Mouse (Mus musculus) midbrain, embryonic 13.5 days (tissue): ENCODE data around the gene Defb19. TPM values are rescaled to one million over a fixed set of nuclear protein-coding genes. Genes with fewer than 3 reads are reported as not detected.
A peak's percentile ranks its signal among the peaks of the same experiment; 100 is the strongest.

Experiments
- ATAC-seq: fragments of 200-750 bp; cut with Nextera tagmentation; 2 replicates; pipeline ENCODE4 v1.8.0; 2017; ENCODE audit warnings: mild to moderate bottlenecking, moderate TSS enrichment, moderate library complexity
- H3K27ac ChIP-seq: fragments of 300-500 bp; sonication (generic); 2 replicates; pipeline ENCODE4 v1.5.1; 2015; ENCODE audit warnings: inconsistent platforms, mild to moderate bottlenecking, moderate library complexity
- H3K27me3 ChIP-seq: fragments of 300-500 bp; sonication (generic); 2 replicates; pipeline ENCODE4 v1.6.1; 2015; ENCODE audit warnings: mild to moderate bottlenecking, inconsistent platforms
- H3K36me3 ChIP-seq: fragments of 300-500 bp; sonication (generic); 2 replicates; pipeline ENCODE4 v1.6.1; 2015; ENCODE audit warnings: mild to moderate bottlenecking, inconsistent platforms
- H3K4me1 ChIP-seq: fragments of 300-500 bp; sonication (generic); replicated peaks from 2 replicates; pipeline ENCODE4 v1.6.1; 2015; ENCODE audit warnings: inconsistent platforms
- H3K4me2 ChIP-seq: fragments of 300-500 bp; sonication (generic); replicated peaks from 2 replicates; pipeline ENCODE4 v1.6.1; 2015; ENCODE audit warnings: moderate library complexity, mild to moderate bottlenecking, inconsistent platforms
- H3K4me3 ChIP-seq: fragments of 300-500 bp; sonication (generic); replicated peaks from 2 replicates; pipeline ENCODE4 v1.5.1; 2015; ENCODE audit warnings: mild to moderate bottlenecking, inconsistent platforms
- H3K9ac ChIP-seq: fragments of 300-500 bp; sonication (generic); replicated peaks from 2 replicates; pipeline ENCODE4 v1.6.1; 2015; ENCODE audit warnings: mild to moderate bottlenecking, inconsistent platforms
- H3K9me3 ChIP-seq: fragments of 300-500 bp; sonication (generic); 2 replicates; pipeline ENCODE4 v1.6.1; 2016; ENCODE audit warnings: mild to moderate bottlenecking, inconsistent platforms
- WGBS: fragments of 180-500 bp; shearing (Covaris S2); methylation state at CpG from one replicate; pipeline ENCODE4 v1.1.7; 2015; 5-methylcytosine and 5-hydroxymethylcytosine counted together
- polyA plus RNA-seq: library from polyadenylated mRNA; unstranded; fragments of >200 nt; fragmentation: Nextera tagmentation; extraction: Ambion mirVana; gene quantifications from 2 replicates; pipeline ENCODE4 v1.2.1, GENCODE M21; 2015

Defb19 gene
- polyA plus RNA-seq, 1 experiment from 2014 or later = not detected

DNA sequence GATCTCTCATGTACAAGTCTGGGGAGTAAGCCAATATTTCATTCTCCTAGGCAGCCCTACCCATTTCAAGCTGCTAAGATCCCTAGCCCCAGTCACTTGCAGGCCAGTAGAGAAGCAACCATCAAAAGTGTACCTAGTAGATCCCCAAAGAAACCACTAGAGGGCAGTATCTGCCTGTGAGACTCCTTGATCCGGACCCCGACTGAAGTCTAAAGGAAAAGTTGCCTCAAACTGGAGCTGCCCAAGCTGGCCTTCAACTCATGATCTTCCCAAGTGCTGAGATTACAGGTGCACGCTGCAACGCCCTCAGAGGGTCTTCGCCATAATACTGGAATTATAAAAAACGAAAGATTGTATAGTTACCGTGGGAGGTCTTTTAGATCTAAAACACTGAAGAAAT, 35.5 kb upstream of the Defb19 start:
- WGBS = 11% methylated on average over 7 of the region's 7 CpGs
- no peaks in the 10 kb centered on the region for H3K4me1 ChIP-seq

DNA sequence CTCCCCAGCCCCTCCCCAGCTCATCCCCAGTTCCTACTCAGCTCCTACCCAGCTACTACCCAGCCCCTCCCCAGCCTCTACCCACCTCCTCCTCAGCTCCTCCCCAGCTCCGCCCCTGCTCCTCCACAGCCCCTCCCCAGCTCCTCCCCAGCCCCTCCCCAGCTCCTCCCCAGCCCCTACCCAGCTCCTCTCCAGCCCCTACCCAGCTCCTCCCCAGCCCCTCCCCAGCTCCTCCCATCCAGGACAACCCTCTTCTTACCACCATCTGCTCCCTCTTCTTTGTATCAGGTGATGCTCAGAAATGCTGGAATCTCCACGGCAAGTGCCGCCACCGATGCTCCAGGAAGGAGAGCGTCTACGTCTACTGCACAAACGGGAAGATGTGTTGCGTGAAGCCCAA, 32.1 kb upstream of the Defb19 start:
- Histone ChIP-seq H3K36me3 (no peaks in the 10 kb centered on the region), H3K9me3 (no peaks in the 10 kb centered on the region), H3K27me3 (no peaks in the 10 kb centered on the region; the same call in 1 of the 2 replicates), H3K4me1 (no peaks in the 10 kb centered on the region), H3K4me3 (no peak overlapping the region), H3K27ac (no peak overlapping the region), H3K9ac (no peak overlapping the region), H3K4me2 (no peak overlapping the region)
- ATAC-seq = no peak
- 36% methylated on average over 7 of the region's 8 CpGs for WGBS

More for the DNA sequence above, 35.5 kb upstream of the Defb19 start:
- Histone ChIP-seq H3K9me3 (no peaks in the 10 kb centered on the region), H3K9ac (no peak overlapping the region), H3K4me2 (no peak overlapping the region), H3K27ac (no peak overlapping the region), H3K27me3 (no peaks in the 10 kb centered on the region; the same call in 1 of the 2 replicates), H3K36me3 (no peaks in the 10 kb centered on the region), H3K4me3 (no peak overlapping the region)
- peak; percentile 70; the same call in 1 of the 2 replicates for ATAC-seq

DNA sequence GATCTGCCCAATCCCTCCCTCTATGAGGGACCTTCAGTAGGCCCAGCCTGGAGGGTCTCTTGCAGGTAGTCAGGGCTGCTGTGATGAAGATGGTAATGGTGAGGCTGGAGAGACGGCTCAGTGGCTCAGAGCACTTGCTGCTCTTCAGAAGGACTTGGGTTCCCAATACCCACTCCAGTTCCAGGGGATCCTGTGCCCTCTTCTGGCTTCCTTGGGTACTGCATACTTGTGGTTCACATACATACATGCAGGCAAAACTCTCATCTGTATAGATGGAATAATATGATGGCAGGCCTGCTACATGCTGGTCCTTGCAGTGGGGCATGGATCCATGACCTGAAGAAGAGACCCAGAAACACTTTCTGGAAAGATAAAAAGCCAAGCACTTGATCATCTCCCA, 28.6 kb upstream of the Defb19 start:
- whole genome bisulfite sequencing = 82% methylated on average over 1 of the region's 1 CpGs
- Histone ChIP-seq H3K4me3 (no peak overlapping the region), H3K27ac (no peak overlapping the region), H3K4me1 (no peaks in the 10 kb centered on the region), H3K36me3 (no peaks in the 10 kb centered on the region), H3K4me2 (no peak overlapping the region), H3K27me3 (no peaks in the 10 kb centered on the region; the same call in 1 of the 2 replicates), H3K9me3 (no peaks in the 10 kb centered on the region), H3K9ac (no peak overlapping the region)
- no peak for ATAC-seq

DNA sequence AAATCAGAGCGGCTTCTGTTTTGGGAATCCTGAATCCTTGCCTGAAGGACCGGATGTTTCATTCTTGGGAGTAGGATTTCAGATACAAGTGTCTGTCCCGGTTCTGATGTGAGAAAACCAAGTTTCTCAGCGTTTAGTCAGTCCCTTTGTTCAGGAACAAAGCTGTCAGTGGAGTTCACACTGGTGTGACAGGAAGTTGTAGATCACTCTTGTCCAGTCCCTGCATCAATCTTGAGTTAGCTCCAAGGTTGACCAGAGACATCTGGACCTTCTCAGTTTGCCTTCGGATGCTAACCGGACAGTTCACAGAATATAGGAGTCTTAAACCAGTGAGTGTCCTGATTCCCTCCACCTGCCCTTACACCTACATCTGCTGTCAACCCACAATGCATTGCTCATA, 27.6 kb upstream of the Defb19 start:
- WGBS = 77% methylated on average over 6 of the region's 6 CpGs
- H3K4me1 ChIP-seq = no peaks in the 10 kb centered on the region

DNA sequence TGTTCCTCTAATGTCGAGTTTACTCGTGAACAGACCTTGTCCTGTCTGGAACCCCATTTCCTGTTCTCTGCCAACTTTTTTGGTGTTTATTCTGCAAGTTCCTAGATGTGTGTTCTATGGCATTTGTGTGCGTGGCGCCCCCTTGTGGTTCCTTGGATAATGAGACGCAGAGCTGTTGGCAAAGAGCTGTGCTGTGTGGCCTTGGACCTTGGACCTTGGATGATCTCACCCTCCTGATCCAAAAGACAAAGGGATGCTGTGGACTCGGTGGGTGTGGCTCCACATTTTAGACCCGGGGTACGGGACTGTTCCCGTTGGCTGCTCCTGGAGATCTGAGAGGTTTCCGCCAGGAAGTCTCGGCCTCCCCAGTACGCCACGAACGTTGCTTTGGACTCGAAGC, 23.9 kb upstream of the Defb19 start, which contains the start of gene Defb36:
Gene Defb36, plus strand, starts transcription at position 271 of the 400 bp plus-strand sequence.
- Histone ChIP-seq H3K4me2 (no peak within 1 kb of the TSS), H3K27me3 (no peaks in the 10 kb centered on the region)
- WGBS = 86% methylated on average over 15 of the region's 15 CpGs

More for the DNA sequence above, 27.6 kb upstream of the Defb19 start:
- Histone ChIP-seq H3K27me3 (no peaks in the 10 kb centered on the region; the same call in 1 of the 2 replicates), H3K36me3 (no peaks in the 10 kb centered on the region), H3K4me2 (no peak overlapping the region), H3K9me3 (no peaks in the 10 kb centered on the region), H3K27ac (no peak overlapping the region), H3K9ac (no peak overlapping the region), H3K4me3 (no peak overlapping the region)
- no peak for ATAC-seq

DNA sequence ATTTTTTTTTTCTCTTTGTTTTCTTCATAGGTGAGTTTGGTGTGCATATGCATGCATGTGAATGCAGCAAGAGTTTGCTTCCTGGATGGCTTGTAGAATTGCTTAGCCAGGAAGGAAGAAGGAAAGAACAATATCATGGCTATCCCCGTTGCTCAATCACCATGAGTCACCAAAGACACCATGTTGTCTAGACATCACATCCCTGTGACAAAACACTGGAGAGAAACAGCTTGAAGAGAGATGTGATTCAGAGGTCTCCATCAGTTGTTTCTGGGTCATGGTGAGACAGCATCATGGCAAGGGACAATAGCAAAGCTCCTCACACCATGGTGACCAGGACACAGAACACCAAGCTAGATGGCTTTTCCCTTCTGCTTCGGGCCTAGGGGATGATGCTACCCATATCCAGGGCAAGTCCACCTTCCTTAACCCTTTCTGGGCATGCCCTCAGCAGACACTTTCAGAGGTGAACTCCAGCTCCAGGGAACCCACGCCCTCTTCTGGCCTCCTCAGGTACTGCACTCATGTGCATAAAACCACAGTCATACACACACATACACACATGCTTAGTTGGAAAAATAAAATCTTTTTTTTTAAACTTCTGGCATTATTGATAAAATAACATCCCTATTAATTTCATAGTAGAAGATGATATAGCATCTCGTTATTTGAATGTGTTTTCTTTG, 21.3 kb upstream of the Defb19 start:
- Histone ChIP-seq H3K9ac (no peak overlapping the region), H3K4me3 (no peak overlapping the region), H3K4me2 (no peak overlapping the region), H3K9me3 (no peaks in the 10 kb centered on the region), H3K27ac (no peak overlapping the region), H3K36me3 (no peaks in the 10 kb centered on the region), H3K27me3 (no peaks in the 10 kb centered on the region), H3K4me1 (no peaks in the 10 kb centered on the region)
- WGBS = 73% methylated on average over 4 of the region's 4 CpGs
- no peak for ATAC-seq

More for the DNA sequence above, 23.9 kb upstream of the Defb19 start, which contains the start of gene Defb36:
- no peak within 1 kb of the TSS for H3K4me3 ChIP-seq
- no peaks in the 10 kb centered on the region for H3K9me3 ChIP-seq
- no peak within 1 kb of the TSS for H3K27ac ChIP-seq
- H3K4me1 ChIP-seq = no peaks in the 10 kb centered on the region
- no peak within 1 kb of the TSS for H3K9ac ChIP-seq
- no peak for ATAC-seq
- no peaks in the 10 kb centered on the region for H3K36me3 ChIP-seq

DNA sequence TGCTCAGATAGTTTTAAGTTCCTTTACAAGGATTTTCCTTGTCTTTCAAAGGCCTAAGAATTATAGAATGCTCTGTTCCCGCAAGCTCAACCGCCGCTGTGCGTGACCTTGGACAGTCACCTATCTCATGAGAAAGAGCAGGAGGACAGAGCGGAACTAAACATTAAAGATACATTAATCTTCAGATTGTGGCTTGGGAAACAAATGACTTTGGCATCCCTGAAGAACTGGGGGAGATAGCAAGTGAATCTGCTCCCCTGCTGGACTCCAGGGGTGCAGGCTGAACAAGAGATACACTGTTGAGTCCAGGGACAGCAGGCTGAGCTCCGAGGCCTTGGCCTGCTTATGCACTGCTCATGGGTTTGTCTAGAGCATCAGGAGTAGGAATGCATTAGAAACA, 20.0 kb upstream of the Defb19 start:
- no peak for ATAC-seq
- Histone ChIP-seq H3K36me3 (no peaks in the 10 kb centered on the region), H3K4me1 (no peaks in the 10 kb centered on the region), H3K27ac (no peak overlapping the region), H3K9ac (no peak overlapping the region), H3K4me2 (no peak overlapping the region), H3K27me3 (no peaks in the 10 kb centered on the region), H3K4me3 (no peak overlapping the region), H3K9me3 (no peaks in the 10 kb centered on the region)
- WGBS = 94% methylated on average over 6 of the region's 6 CpGs

DNA sequence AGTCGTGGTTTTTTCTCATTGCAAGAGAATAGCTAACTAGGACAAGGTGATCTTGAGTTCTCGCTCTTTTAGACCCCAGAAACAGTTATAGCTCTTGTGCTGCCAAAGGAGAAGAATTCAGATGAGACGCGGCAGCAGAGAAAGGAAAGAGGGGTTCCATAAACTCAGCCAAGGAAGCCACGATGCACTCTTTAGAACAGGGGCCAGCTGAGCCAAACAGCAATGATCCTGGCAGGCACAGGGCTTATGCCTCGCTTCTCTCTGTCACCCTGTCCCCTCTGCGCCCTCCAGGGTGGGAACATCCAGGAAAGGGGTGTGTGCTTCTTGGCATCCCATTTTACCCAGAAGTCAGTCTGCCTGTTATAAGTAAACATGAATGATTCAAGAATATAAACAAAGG, 19.2 kb upstream of the Defb19 start, which contains the start of gene Defb45:
Gene Defb45, minus strand, starts transcription at position 101 of the 400 bp plus-strand sequence.
- WGBS = 77% methylated on average over 7 of the region's 7 CpGs
- H3K4me3 ChIP-seq = no peak within 1 kb of the TSS
- no peak for ATAC-seq
- H3K27me3 ChIP-seq = no peaks in the 10 kb centered on the region
- no peaks in the 10 kb centered on the region for H3K36me3 ChIP-seq
- H3K27ac ChIP-seq = no peak within 1 kb of the TSS
- no peak within 1 kb of the TSS for H3K4me2 ChIP-seq
- H3K9me3 ChIP-seq = no peaks in the 10 kb centered on the region
- no peak within 1 kb of the TSS for H3K9ac ChIP-seq
- H3K4me1 ChIP-seq = no peaks in the 10 kb centered on the region

DNA sequence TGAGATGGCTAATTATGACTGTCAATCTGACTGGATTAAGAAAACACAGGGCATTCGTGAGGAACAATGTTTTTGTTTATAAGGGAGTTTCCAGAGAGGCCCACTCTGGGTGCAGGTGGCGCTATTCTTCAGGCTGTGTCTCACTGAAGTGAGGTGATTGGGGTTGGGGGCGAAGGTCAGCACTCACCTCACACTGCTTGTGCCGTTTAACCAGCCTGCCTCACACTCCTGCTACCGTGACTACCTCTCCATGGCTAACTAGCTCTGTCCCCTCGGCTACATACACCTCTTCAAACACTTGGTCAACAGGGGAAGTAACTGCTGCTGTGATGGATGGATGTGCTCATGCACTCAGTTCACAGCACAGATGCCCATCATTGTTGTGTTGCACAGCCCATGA, 8.9 kb upstream of the Defb19 start:
- Histone ChIP-seq H3K27me3 (no peaks in the 10 kb centered on the region), H3K9ac (no peak overlapping the region), H3K4me1 (no peaks in the 10 kb centered on the region; the same call in 1 of the 2 replicates), H3K36me3 (no peaks in the 10 kb centered on the region), H3K4me3 (no peak overlapping the region), H3K9me3 (no peaks in the 10 kb centered on the region), H3K4me2 (no peak overlapping the region), H3K27ac (no peak overlapping the region)
- no peak for ATAC-seq
- 49% methylated on average over 6 of the region's 6 CpGs for WGBS

DNA sequence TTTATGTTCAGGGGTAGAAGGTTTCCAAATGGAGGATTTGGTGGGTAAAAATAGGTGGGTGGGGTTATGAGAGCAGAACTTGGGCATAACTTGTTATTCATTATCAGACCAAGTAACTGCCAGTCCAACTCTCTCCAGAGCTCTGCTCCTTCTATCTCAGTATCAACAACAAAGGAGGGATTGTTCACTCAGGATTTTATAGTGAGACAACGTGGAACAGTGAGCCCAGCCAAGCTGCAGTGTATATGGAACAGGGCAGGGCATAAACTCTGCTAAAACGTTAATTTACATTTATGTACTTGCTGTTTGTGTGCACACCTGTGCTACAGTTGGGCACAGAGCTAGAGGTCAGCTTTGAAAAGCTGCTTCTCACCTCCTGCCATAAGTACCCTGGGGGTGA, 8.3 kb upstream of the Defb19 start:
- no peak overlapping the region for H3K4me3 ChIP-seq
- WGBS = 49% methylated on average over 2 of the region's 2 CpGs
- no peaks in the 10 kb centered on the region for H3K36me3 ChIP-seq
- no peak for ATAC-seq
- no peak overlapping the region for H3K4me2 ChIP-seq
- H3K9ac ChIP-seq = no peak overlapping the region
- no peak overlapping the region for H3K27ac ChIP-seq
- no peaks in the 10 kb centered on the region; the same call in 1 of the 2 replicates for H3K4me1 ChIP-seq
- H3K27me3 ChIP-seq = no peaks in the 10 kb centered on the region
- no peaks in the 10 kb centered on the region for H3K9me3 ChIP-seq

DNA sequence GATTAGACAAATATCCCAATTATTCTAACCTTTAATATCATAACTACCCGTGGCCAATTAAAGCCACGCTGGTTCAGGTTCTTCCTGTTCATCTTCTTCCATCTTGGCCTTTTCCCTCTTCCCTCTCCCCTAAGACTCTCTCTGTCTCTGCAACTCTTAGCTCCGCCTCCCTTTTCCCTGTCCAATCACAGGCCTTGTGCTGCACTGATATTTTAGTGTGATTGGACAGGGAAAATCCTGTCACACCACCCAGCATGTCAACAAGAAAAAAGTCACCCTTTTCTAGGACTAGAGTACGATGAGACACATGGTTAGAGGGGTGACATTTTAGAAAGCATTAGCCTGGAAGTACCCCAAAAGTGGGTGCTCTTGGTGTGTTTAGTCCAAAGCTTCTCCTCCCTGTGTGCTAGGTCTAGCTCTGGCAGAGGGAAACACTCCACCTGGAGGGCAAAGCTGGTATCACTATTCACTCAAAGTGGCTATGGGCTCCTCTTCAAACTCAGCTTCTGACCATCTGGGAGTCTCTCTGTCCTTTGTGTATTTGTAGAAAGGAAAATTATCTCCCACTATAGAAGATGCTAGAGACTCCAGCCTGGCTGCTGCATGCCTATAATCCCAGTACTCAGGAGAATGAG, 6.9 kb upstream of the Defb19 start:
- no peaks in the 10 kb centered on the region for H3K27me3 ChIP-seq
- 76% methylated on average over 4 of the region's 4 CpGs for WGBS
- no peaks in the 10 kb centered on the region for H3K36me3 ChIP-seq
- no peak overlapping the region for H3K4me3 ChIP-seq
- no peak overlapping the region for H3K4me2 ChIP-seq
- no peak for ATAC-seq
- H3K9ac ChIP-seq = no peak overlapping the region
- no peaks in the 10 kb centered on the region; the same call in 1 of the 2 replicates for H3K4me1 ChIP-seq
- no peak overlapping the region for H3K27ac ChIP-seq
- no peaks in the 10 kb centered on the region for H3K9me3 ChIP-seq

DNA sequence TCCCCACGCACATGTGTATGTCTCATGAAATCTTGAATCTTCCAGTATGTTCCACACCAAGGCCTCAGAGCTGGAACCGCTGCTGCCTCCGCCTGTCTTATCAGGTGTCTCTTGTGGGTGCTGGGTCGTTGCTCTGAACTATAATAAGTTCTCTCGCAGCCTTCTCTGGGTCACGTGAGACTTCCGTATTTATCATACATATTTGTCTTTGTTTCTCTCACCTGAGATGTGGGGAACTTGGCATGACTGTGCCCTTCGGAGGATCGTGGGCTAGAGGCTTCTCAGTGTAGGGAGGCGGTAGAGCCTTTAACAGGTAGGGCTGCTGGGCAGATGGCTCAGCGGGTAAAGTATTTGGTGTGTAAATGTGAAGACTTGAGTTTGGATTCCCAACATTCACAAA, 500 bp upstream of the Defb19 start:
- H3K27me3 ChIP-seq = no peaks in the 10 kb centered on the region
- 90% methylated on average over 11 of the region's 11 CpGs for WGBS
- no peaks in the 10 kb centered on the region for H3K36me3 ChIP-seq
- H3K4me1 ChIP-seq = no peaks in the 10 kb centered on the region
- ATAC-seq = no peak
- H3K27ac ChIP-seq = no peak overlapping the region
- H3K4me3 ChIP-seq = no peak overlapping the region
- H3K9me3 ChIP-seq = no peaks in the 10 kb centered on the region
- H3K9ac ChIP-seq = no peak overlapping the region
- no peak overlapping the region for H3K4me2 ChIP-seq
